Mouse (Mus musculus) kidney, adult 2 months (tissue): ENCODE results near the gene Ank.

ENCODE experiments used
- CTCF ChIP-seq: fragments of 200-500 bp; conservative IDR thresholded peaks from 2 replicates; pipeline ENCODE4 v1.5.1; 2011; ENCODE audit warnings: low read depth, mild to moderate bottlenecking, control low read depth, low read length, moderate library complexity, mixed read lengths; ENCODE audit not compliant: insufficient read depth, insufficient read length
- POLR2A ChIP-seq: fragments of 200-500 bp; IDR thresholded peaks from one replicate; pipeline ENCODE4 v1.6.1; 2011; ENCODE audit warnings: low read depth, low read length, control low read depth

- TF ChIP-seq CTCF (0 out of 2 replicates have a peak, but pooled peaks have one; percentile 7), POLR2A (no peak)
Measured at GRCm38 (mm10) chr15:27620475-27621185, 154.2 kb downstream of the Ank start.
